ENCODE assay signal across 13 mouse cellular contexts in genomic region chr11:107267522-107267921, GRCm38 (mm10).
DNase-seq lines count a peak whose midpoint lies in the region; ATAC-seq and TF ChIP-seq lines count a peak whose summit lies in the region.
"Had no signal": no experiment of that assay in that cellular context is flagged by ENCODE, and none has a peak within 500 bp of the region (broad histone marks: within the 10 kb centered on the region; RNA-seq: fewer than 3 reads in every experiment).

No protein-coding gene starts in this region.

- H3K9me3 ChIP-seq in liver, embryonic 12.5 days (replicated peaks) = peaks cover 6% of the 10 kb centered on the region; the same call in 1 of the 2 replicates
- H3K9me3 ChIP-seq: kidney, embryonic 15.5 days; limb, embryonic 10.5 days had no signal

- peak; percentile 66 for DNase-seq in CD4-positive, CD25-positive, alpha-beta regulatory T cell, adult 2 months (ENCODE audit: low read depth, low spot score)
- DNase-seq in liver, adult 2 months (ENCODE audit: extremely low read depth, low read depth, low spot score) = no peak
- peak; percentile 39 for DNase-seq in NIH3T3 (ENCODE audit: low read depth)
- peak; percentile 13 for DNase-seq in thymus, postnatal 0 days (ENCODE audit: low spot score)
- DNase-seq in left cerebral cortex, adult 18-20 months (ENCODE audit: low spot score in 2 of 2) = no peak
- DNase-seq in layer of hippocampus, adult 8-10 months (ENCODE audit: low spot score in 2 of 2) = no peak
- DNase-seq: cerebellum, postnatal 10 days; lung, postnatal 14 days had no signal

- ATAC-seq in CD4-positive, CD25-positive, alpha-beta regulatory T cell, adult 4 months = no peak
- ATAC-seq in liver, embryonic 12.5 days = no peak

- no peak overlapping the region for H3K4me2 ChIP-seq in liver, embryonic 12.5 days
- H3K4me2 ChIP-seq: heart, embryonic 11.5 days; kidney, embryonic 15.5 days had no signal

- H3K4me3 ChIP-seq in liver, adult 2 months (ENCODE audit: insufficient read depth, low read depth, low read length) = no peak overlapping the region
- no peak overlapping the region for H3K4me3 ChIP-seq in liver, embryonic 12.5 days
- H3K4me3 ChIP-seq: kidney, embryonic 15.5 days; limb, embryonic 10.5 days had no signal

- no peaks in the 10 kb centered on the region for H3K27me3 ChIP-seq in liver, adult 2 months (ENCODE audit: control insufficient read depth, insufficient read depth, low read length)
- no peaks in the 10 kb centered on the region for H3K27me3 ChIP-seq in liver, embryonic 12.5 days (replicated peaks)
- H3K27me3 ChIP-seq: kidney, embryonic 15.5 days had no signal

- 98% methylated on average over 3 of the region's 3 CpGs for WGBS in liver, adult 2 months
- 86% methylated on average over 3 of the region's 3 CpGs for WGBS in liver, embryonic 12.5 days (ENCODE audit: insufficient replicate concordance)

- H3K4me1 ChIP-seq in liver, adult 2 months (ENCODE audit: control insufficient read depth, insufficient read depth, low read length) = peaks cover 26% of the 10 kb centered on the region
- H3K4me1 ChIP-seq in liver, embryonic 12.5 days = 0 out of 2 replicates have a peak, but pooled peaks cover 2% of the 10 kb centered on the region

- no peak overlapping the region for H3K27ac ChIP-seq in liver, adult 2 months (replicated peaks; ENCODE audit: insufficient read depth, low read depth, low read length)
- no peak overlapping the region for H3K27ac ChIP-seq in liver, embryonic 12.5 days
- H3K27ac ChIP-seq: kidney, embryonic 15.5 days; limb, embryonic 10.5 days had no signal

- TF ChIP-seq CTCF in liver, adult 2 months (IDR thresholded peaks at IDR 0.05; ENCODE audit: low read depth, low read length) = peak; percentile 8; the same call in 1 of the 2 replicates

- TF ChIP-seq POLR2A in liver, adult 2 months (IDR thresholded peaks at IDR 0.05; ENCODE audit: extremely low read depth, insufficient read depth, low read length) = no peak

- H3K9ac ChIP-seq in liver, adult 2 months (ENCODE audit: low read depth, low read length) = no peak overlapping the region
- no peak overlapping the region for H3K9ac ChIP-seq in liver, embryonic 12.5 days
- H3K9ac ChIP-seq: kidney, embryonic 15.5 days had no signal

- no peaks in the 10 kb centered on the region for H3K36me3 ChIP-seq in liver, adult 2 months (ENCODE audit: control insufficient read depth, insufficient read depth, low read length)
- H3K36me3 ChIP-seq in liver, embryonic 12.5 days = peaks cover 7% of the 10 kb centered on the region

- H3K79me2 ChIP-seq in liver, adult 2 months (ENCODE audit: control insufficient read depth, insufficient read depth, low read length) = peaks cover 7% of the 10 kb centered on the region; the same call in 1 of the 2 replicates

Comparison
In these comparisons a context has a peak if more than half of its experiments do, and no peak if none do; other contexts are left out.
1. DNase-seq: peak in CD4-positive, CD25-positive, alpha-beta regulatory T cell, adult 2 months (single experiment), NIH3T3 (single experiment) and thymus, postnatal 0 days (single experiment); none in liver, adult 2 months (single experiment), left cerebral cortex, adult 18-20 months (0 of 2) and layer of hippocampus, adult 8-10 months (0 of 2).